Mouse (Mus musculus) large intestine, adult 2 months (tissue): ENCODE measurements around the gene Fam155a. TPM values are rescaled to one million over a fixed set of nuclear protein-coding genes. Genes with fewer than 3 reads are reported as not detected.

Experiments used
- DNase-seq: peaks from one replicate; pipeline ENCODE4 v3.0.0-alpha.2; 2012; ENCODE audit warnings: low read depth, low spot score
- WGBS: fragments of 180-500 bp; shearing (Covaris S2); methylation state at CpG from one replicate; pipeline ENCODE4 v1.1.7; 2018; 5-methylcytosine and 5-hydroxymethylcytosine counted together
- polyA plus RNA-seq: library from polyadenylated mRNA; depleted of rRNA; stranded (reverse); fragments of >200 nt; gene quantifications from 2 replicates; pipeline ENCODE4 v1.2.3, GENCODE M21; 2012

Fam155a gene
- polyA plus RNA-seq, 1 experiment: 0.30 TPM

DNA sequence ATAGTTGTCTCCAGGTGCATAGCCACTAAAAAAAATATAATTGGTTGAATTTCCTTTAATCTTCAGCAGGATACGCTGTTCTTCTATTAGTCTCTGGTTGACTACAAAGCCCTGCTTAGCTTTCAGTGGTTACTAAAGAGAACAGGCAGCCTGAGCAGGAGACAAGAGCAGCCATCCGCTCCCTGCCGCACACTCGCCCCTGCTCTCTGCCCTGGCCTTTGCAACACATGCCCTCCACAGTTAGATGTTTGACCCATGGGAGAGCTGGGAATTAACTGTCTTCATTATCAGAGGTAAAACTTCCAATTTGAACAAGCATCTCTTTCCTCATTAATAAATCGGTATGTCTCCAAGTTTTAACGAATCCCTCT lies 435.0 kb downstream of the Fam155a start:
- no peak for DNase-seq
- 63% methylated on average over 6 of the region's 6 CpGs for WGBS

DNA sequence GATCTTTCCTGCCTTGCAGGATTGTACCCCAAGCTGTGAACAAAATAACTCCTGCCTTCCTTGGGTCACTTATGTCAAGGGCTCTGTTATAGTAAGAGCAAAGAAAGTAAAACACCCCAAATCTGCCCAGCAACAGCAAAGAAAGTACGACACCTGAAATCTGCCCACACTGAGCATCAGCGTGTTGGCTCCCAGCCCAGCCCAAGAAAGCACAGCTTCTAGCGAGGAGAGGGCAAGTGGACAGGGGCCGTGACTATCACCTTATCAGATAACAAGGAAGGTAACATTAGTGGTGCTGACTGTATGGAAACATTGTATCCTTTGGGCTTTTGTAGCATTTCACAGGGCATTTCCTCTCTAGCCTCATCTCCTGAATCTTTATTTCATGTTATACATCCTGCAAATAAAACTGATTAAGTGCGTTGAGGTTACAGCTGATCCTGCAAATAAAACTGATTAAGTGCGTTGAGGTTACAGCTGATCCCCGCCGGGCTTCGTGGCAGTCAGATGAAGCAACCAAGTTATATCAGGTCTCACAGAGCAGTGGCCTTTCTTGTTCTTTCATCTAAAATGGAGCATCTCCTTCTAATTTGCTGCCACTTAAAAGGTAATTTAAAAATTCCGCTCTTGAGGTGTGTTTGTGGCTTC lies 435.6 kb downstream of the Fam155a start:
- 70% methylated on average over 10 of the region's 10 CpGs for WGBS
- no peak for DNase-seq

- WGBS: 81% methylated on average over 2 of the region's 2 CpGs
- DNase-seq: no peak
These were observed 438.2 kb downstream of the Fam155a start for GRCm38 (mm10) chr8:9332766-9333165.

DNA sequence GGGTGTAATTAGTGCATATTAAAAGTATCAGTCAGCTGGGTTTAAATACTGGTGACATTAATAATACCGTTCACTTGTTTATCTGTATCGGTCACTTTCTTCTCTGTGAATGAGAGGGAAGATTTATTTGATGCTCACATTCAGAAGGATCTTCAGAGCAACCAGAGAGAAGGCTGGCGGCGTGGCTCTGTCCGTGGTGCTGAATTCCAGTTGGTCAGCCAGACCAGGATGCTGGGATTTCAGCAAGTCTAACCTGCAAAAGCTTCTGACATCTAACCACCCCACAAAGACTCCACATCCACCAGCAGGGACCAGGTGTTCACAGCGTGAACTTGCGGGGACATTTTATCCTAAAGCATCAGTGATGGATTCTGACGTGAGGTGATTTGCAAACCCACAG lies 461.5 kb downstream of the Fam155a start:
- WGBS: 30% methylated on average over 8 of the region's 8 CpGs
- DNase-seq: no peak

DNA sequence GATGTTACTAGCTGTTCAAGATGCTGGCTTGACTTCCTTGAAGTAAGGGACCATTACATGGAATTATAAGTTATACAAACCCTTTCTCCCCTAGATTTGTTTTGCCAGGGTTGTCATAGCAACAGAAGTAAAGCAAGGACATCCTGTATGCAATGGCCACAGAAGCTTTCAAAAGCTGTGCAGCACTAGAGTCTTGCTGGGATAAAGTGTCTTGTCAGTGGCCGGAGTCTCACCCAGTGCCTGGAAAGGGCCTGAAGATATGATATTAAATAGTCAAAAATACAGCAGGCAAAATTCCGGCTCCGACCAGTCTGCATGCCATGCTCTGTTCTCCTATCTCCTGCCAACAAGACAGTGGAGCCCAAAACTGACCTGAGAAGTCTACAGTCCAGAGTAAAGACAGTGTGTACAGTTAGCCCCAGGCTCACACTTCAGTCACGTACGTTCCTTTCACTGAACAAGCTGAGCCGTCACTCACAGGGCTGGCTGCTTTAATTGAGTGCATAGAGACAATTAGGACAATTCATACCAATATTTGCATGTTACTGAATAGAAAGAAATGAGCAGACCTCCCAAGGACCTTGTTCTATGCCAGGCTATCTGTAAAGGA lies 467.3 kb downstream of the Fam155a start:
- WGBS: 76% methylated on average over 6 of the region's 6 CpGs

GRCm38 (mm10) chr8:9295046-9295445 lies 475.9 kb downstream of the Fam155a start:
- no peak for DNase-seq
- WGBS: 73% methylated on average over 2 of the region's 2 CpGs

More for the DNA sequence above, 467.3 kb downstream of the Fam155a start:
- DNase-seq: no peak

- WGBS: 67% methylated on average over 2 of the region's 2 CpGs
- DNase-seq: no peak
These were observed 478.4 kb downstream of the Fam155a start for GRCm38 (mm10) chr8:9292532-9292931.

DNA sequence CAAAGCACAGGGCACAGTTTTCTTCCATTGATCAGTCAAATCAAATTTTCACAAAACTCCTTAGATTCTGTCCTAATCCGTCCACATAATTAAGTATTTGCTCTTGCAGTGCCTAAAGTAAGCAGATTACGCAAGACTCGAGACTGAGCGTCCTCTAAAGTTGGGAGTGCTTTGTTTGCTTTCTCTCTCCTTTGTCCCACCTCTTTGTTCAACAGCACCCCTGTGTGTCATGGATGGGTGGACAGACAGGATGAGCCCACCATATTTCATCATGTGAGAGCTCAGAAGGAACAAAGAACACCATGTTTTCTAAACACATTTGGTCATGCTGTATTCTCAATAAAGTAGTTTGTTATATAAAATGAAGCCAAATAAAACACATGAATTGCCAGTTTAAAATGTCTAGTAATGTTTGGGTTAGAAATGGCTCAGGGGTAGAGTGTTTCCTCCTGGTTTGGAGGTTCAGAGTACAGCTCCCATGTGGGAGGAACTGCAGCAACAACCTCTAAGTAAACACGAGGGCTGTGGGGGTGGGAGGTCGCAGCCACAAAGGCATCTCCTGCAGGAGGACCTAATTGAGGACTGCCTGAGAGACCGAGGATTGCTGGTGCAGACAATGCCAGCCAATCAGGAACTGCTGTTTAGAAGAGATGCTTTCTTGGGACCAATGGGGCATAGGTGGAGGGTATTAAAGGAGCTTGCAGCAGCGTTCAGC lies 482.8 kb downstream of the Fam155a start:
- DNase-seq: no peak
- WGBS: 20% methylated on average over 8 of the region's 8 CpGs

DNA sequence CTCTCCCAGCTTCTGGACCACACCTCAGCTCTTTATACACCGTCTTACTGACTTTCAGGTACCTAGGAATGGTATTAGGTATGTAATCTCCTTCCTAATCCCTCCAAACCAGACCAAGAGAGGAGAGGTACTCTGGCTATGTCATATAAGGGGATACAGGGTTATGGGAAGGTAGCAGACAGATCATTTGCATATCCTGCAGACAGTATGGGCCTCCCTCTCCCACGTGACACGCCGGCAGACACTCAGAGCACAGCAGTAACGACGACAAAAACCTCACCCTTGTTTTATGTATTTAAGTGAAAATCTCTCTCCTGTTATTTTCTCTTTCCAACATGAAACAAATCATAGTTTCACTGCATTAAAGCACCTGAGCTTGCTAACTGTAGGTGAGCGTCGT lies 496.8 kb downstream of the Fam155a start:
- DNase-seq: no peak
- WGBS: 48% methylated on average over 8 of the region's 8 CpGs

DNA sequence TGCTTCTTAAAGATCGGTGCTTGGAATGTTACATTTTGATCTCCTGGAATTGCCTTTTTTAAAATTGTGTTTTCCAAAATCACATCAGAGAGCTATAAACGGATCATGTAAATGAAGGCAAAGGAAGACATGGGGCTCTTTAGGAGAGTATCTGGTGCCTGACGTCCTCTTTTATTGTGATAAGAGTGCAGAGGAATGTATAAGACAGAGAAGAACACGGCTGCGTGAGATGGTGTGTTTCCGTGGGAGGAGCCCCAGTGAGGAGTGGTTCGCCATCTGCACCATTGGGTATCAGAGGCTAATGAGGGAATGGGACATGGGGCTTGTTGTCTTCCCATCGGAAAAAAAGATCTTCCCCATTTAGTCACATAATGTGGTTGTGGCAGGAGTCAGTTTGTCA lies 506.6 kb downstream of the Fam155a start:
- no peak for DNase-seq
- 86% methylated on average over 8 of the region's 8 CpGs for WGBS

DNA sequence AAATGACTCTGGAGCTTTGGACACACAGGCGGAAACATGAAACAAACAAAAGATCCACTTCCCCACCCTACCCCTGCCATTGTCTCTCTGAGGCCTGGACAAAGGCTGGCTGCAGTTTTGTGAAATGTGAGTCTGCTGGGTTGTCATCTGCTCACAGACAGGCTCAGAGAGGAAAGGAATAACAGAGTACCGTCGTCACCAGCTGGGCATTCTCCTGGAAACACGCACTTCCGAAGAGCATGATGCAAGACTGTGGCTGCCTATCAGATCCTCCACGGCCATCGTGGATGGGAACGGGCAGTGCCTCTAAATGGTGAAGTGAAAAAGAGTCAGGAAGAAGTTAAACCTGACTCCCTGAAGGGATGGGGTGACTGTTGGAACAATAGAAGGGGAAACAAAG lies 509.4 kb downstream of the Fam155a start:
- DNase-seq: no peak
- WGBS: 66% methylated on average over 8 of the region's 8 CpGs

- DNase-seq: no peak
- WGBS: 89% methylated on average over 5 of the region's 5 CpGs
These were observed 515.6 kb downstream of the Fam155a start for GRCm38 (mm10) chr8:9255316-9255715.

DNA sequence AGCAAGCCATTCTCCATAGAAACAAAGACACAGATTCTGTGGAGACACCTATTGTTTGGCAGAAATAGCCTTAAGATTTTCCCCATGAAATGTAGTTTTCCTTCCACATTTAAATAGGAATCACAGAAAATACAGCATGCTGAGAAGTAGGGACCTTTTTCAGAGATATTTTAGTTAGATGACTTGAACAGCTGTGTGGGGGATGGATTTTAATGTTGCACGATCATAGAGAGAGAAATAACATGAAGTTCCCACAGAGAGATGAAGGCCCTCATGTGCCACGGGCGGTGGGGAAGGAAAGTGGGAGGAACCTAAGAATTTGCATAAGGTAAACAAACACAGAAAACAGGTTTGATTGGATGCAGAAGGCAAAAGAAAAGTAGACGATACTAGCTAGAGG lies 518.0 kb downstream of the Fam155a start:
- 68% methylated on average over 4 of the region's 4 CpGs for WGBS
- no peak for DNase-seq

GRCm38 (mm10) chr8:9248109-9248821 lies 522.7 kb downstream of the Fam155a start:
- 68% methylated on average over 17 of the region's 17 CpGs for WGBS
- DNase-seq: no peak

- 62% methylated on average over 5 of the region's 5 CpGs for WGBS
- no peak for DNase-seq
These were observed 525.0 kb downstream of the Fam155a start for GRCm38 (mm10) chr8:9245994-9246393.

DNA sequence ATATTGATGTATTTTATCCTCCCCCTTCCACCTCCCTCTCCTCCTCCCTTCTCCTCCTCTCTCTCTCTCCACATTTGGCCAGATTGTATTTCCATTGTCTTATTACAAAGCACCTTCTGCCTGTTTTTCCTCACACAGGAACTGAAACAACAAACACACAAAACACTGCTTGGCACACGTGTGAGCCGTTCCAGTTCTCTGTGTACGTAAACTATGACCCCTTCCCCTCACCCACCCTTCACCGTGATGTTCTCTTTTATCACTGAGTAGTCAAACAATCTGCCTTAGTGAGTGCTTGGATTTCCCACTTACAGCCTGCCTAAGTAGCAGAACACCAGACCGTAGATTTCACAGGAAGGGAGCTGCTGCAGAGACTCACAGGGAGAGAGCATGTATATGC lies 530.0 kb downstream of the Fam155a start:
- 15% methylated on average over 5 of the region's 5 CpGs for WGBS

DNA sequence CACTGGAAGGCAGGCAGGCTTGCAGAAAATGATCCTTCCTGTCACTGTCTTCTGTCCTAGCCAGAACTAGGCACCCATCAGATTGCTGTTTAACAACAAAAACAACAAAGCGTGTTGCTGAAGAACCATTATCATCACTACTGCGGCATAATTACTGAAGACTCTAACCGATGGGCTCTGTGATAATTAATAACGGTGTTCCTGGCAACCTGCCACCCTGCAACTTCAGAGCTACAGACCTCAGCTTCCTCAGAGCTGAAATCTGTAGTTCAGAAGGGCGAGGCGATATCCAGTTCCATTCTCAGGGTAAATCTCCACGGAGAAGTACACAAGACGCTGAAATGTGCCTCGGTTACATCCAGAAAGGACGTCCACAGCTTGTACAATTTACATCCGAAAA lies 531.2 kb downstream of the Fam155a start:
- WGBS: 61% methylated on average over 11 of the region's 11 CpGs

More for the DNA sequence above, 530.0 kb downstream of the Fam155a start:
- no peak for DNase-seq

GRCm38 (mm10) chr8:9238974-9239373 lies 532.0 kb downstream of the Fam155a start:
- no peak for DNase-seq
- 50% methylated on average over 9 of the region's 9 CpGs for WGBS

More for the DNA sequence above, 531.2 kb downstream of the Fam155a start:
- no peak for DNase-seq

- peak; percentile 40 for DNase-seq
- 3% methylated on average over 12 of the region's 12 CpGs for WGBS
These were observed 537.5 kb downstream of the Fam155a start for GRCm38 (mm10) chr8:9233326-9233919.
